Mouse (Mus musculus): ENCODE results near the gene Slc17a5. TPM values are rescaled to one million over a fixed set of nuclear protein-coding genes. Genes with fewer than 3 reads are reported as not detected.

Gene Slc17a5
- polyA plus RNA-seq, 1 experiment: 14.9 TPM

DNA sequence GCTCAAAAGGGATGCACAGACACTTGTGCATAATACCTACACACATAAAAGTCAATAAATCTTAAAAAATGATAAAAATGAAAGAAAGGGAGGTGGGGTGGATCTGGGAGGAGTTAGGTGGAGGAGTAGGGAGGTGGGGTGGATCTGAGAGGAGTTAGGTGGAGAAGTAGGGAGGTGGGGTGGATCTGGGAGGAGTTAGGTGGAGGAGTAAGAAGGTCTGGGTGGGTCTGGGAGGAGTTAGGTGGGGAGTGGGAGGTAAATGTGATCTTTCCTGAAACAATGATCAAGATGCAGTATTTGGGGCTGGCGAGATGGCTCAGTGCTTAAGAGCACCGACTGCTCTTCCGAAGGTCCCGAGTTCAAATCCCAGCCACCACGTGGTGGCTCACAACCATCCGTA, 82.6 kb downstream of the Slc17a5 start:
- peak overlapping the region; percentile 99 for H3K27ac ChIP-seq (ENCODE audit: insufficient read depth, low read length)
- peak overlapping the region; percentile 90; the same call in 1 of the 2 replicates for H3K9ac ChIP-seq (ENCODE audit: low read depth, poor library complexity, severe bottlenecking)
- no peaks in the 10 kb centered on the region for H3K27me3 ChIP-seq (ENCODE audit: control insufficient read depth, insufficient read depth, low read length, poor library complexity, severe bottlenecking)
- H3K9me3 ChIP-seq (replicated peaks; ENCODE audit: control insufficient read depth, insufficient read depth, low read length, poor library complexity, severe bottlenecking): no peaks in the 10 kb centered on the region
- no peaks in the 10 kb centered on the region for H3K36me3 ChIP-seq (ENCODE audit: control insufficient read depth, insufficient read depth, low read length, poor library complexity, severe bottlenecking)
- peak overlapping the region; percentile 9; the same call in 1 of the 2 replicates for H3K4me3 ChIP-seq (ENCODE audit: low read depth, low read length)
- TF ChIP-seq POLR2A (IDR thresholded peaks at IDR 0.05; ENCODE audit: insufficient read depth, low read length) (no peak), EP300 (IDR thresholded peaks at IDR 0.05; ENCODE audit: insufficient read depth, low read depth, low read length) (no peak), CTCF (IDR thresholded peaks at IDR 0.05; ENCODE audit: low read depth, low read length) (no peak)
- peaks cover 2% of the 10 kb centered on the region for H3K4me1 ChIP-seq (ENCODE audit: control insufficient read depth, insufficient read depth, low read length)

GRCm38 (mm10) chr9:78504679-78505078, 83.2 kb downstream of the Slc17a5 start:
- TF ChIP-seq EP300 (IDR thresholded peaks at IDR 0.05; ENCODE audit: insufficient read depth, low read depth, low read length): no peak
- peak; percentile 28 for TF ChIP-seq POLR2A (IDR thresholded peaks at IDR 0.05; ENCODE audit: insufficient read depth, low read length)
- TF ChIP-seq CTCF (IDR thresholded peaks at IDR 0.05; ENCODE audit: low read depth, low read length): no peak
- Histone ChIP-seq H3K9me3 (replicated peaks; ENCODE audit: control insufficient read depth, insufficient read depth, low read length, poor library complexity, severe bottlenecking) (no peaks in the 10 kb centered on the region), H3K27ac (ENCODE audit: insufficient read depth, low read length) (peak overlapping the region; percentile 99), H3K4me3 (ENCODE audit: low read depth, low read length) (peak overlapping the region; percentile 39), H3K27me3 (ENCODE audit: control insufficient read depth, insufficient read depth, low read length, poor library complexity, severe bottlenecking) (no peaks in the 10 kb centered on the region), H3K36me3 (ENCODE audit: control insufficient read depth, insufficient read depth, low read length, poor library complexity, severe bottlenecking) (no peaks in the 10 kb centered on the region), H3K9ac (ENCODE audit: low read depth, poor library complexity, severe bottlenecking) (peak overlapping the region; percentile 90), H3K4me1 (ENCODE audit: control insufficient read depth, insufficient read depth, low read length) (peaks cover 2% of the 10 kb centered on the region)

- H3K9ac ChIP-seq (ENCODE audit: low read depth, poor library complexity, severe bottlenecking): peak overlapping the region; percentile 90
- TF ChIP-seq CTCF (IDR thresholded peaks at IDR 0.05; ENCODE audit: low read depth, low read length) (no peak), POLR2A (IDR thresholded peaks at IDR 0.05; ENCODE audit: insufficient read depth, low read length) (no peak), EP300 (IDR thresholded peaks at IDR 0.05; ENCODE audit: insufficient read depth, low read depth, low read length) (no peak)
- no peaks in the 10 kb centered on the region for H3K27me3 ChIP-seq (ENCODE audit: control insufficient read depth, insufficient read depth, low read length, poor library complexity, severe bottlenecking)
- no peaks in the 10 kb centered on the region for H3K9me3 ChIP-seq (replicated peaks; ENCODE audit: control insufficient read depth, insufficient read depth, low read length, poor library complexity, severe bottlenecking)
- H3K4me1 ChIP-seq (ENCODE audit: control insufficient read depth, insufficient read depth, low read length): peaks cover 2% of the 10 kb centered on the region
- peak overlapping the region; percentile 99 for H3K27ac ChIP-seq (ENCODE audit: insufficient read depth, low read length)
- peak overlapping the region; percentile 27 for H3K4me3 ChIP-seq (ENCODE audit: low read depth, low read length)
- no peaks in the 10 kb centered on the region for H3K36me3 ChIP-seq (ENCODE audit: control insufficient read depth, insufficient read depth, low read length, poor library complexity, severe bottlenecking)
These were observed 83.7 kb downstream of the Slc17a5 start for GRCm38 (mm10) chr9:78504133-78504532.

GRCm38 (mm10) chr9:78503223-78504079, 84.4 kb downstream of the Slc17a5 start:
- Histone ChIP-seq H3K9ac (ENCODE audit: low read depth, poor library complexity, severe bottlenecking) (peak overlapping the region; percentile 90), H3K4me3 (ENCODE audit: low read depth, low read length) (peak overlapping the region; percentile 64), H3K27me3 (ENCODE audit: control insufficient read depth, insufficient read depth, low read length, poor library complexity, severe bottlenecking) (no peaks in the 10 kb centered on the region), H3K4me1 (ENCODE audit: control insufficient read depth, insufficient read depth, low read length) (peaks cover 2% of the 10 kb centered on the region), H3K9me3 (replicated peaks; ENCODE audit: control insufficient read depth, insufficient read depth, low read length, poor library complexity, severe bottlenecking) (no peaks in the 10 kb centered on the region), H3K27ac (ENCODE audit: insufficient read depth, low read length) (peak overlapping the region; percentile 99), H3K36me3 (ENCODE audit: control insufficient read depth, insufficient read depth, low read length, poor library complexity, severe bottlenecking) (no peaks in the 10 kb centered on the region)
- TF ChIP-seq CTCF (IDR thresholded peaks at IDR 0.05; ENCODE audit: low read depth, low read length): no peak
- TF ChIP-seq EP300 (IDR thresholded peaks at IDR 0.05; ENCODE audit: insufficient read depth, low read depth, low read length): no peak
- TF ChIP-seq POLR2A (IDR thresholded peaks at IDR 0.05; ENCODE audit: insufficient read depth, low read length): no peak

DNA sequence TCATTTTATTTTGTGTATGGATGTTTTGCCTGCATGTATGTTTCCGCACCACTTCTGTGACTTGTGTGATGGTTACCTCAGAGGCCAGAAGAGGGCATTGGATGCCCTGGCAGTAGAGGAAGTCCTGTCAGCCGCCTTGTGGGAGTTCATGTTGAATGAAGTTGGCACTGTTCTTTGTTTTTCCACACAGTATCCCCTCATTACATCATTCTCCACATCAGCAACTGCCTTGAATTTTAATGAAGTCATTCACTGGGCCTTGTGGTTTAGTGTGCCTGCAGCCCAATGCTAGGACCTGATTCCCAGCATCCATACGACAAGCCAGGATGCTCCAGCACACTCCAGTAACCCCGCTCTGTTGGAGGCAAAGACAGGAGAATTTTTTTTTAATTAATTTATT, 86.6 kb downstream of the Slc17a5 start:
- H3K9me3 ChIP-seq (replicated peaks; ENCODE audit: control insufficient read depth, insufficient read depth, low read length, poor library complexity, severe bottlenecking): 0 out of 2 replicates have a peak, but pooled peaks cover under 1% of the 10 kb centered on the region
- no peak overlapping the region for H3K27ac ChIP-seq (ENCODE audit: insufficient read depth, low read length)
- peaks cover 2% of the 10 kb centered on the region for H3K4me1 ChIP-seq (ENCODE audit: control insufficient read depth, insufficient read depth, low read length)
- H3K4me3 ChIP-seq (ENCODE audit: low read depth, low read length): no peak overlapping the region
- H3K36me3 ChIP-seq (ENCODE audit: control insufficient read depth, insufficient read depth, low read length, poor library complexity, severe bottlenecking): no peaks in the 10 kb centered on the region
- H3K9ac ChIP-seq (ENCODE audit: low read depth, poor library complexity, severe bottlenecking): no peak overlapping the region
- H3K27me3 ChIP-seq (ENCODE audit: control insufficient read depth, insufficient read depth, low read length, poor library complexity, severe bottlenecking): no peaks in the 10 kb centered on the region
- TF ChIP-seq CTCF (IDR thresholded peaks at IDR 0.05; ENCODE audit: low read depth, low read length) (no peak), POLR2A (IDR thresholded peaks at IDR 0.05; ENCODE audit: insufficient read depth, low read length) (no peak), EP300 (IDR thresholded peaks at IDR 0.05; ENCODE audit: insufficient read depth, low read depth, low read length) (no peak)

DNA sequence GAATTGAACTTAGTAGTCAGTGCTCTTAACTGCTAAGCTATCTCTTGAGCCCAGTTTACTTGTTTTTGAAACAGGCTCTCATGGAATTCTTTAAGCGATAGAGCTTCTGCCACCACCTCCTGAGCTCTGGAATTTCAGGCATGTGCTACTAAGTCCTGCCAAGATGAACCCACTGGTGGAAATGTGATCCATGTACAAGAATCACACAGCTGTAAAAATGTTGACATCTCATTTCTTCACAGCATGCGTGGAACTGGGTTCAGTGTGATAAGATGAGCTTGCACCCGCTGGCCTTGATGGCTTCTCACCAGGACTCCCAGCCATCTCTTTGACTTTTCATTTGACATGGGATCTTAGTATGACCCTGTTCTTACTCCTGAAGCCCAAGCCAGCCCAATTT, 87.5 kb downstream of the Slc17a5 start:
- H3K9me3 ChIP-seq (replicated peaks; ENCODE audit: control insufficient read depth, insufficient read depth, low read length, poor library complexity, severe bottlenecking): 0 out of 2 replicates have a peak, but pooled peaks cover 2% of the 10 kb centered on the region

More for the DNA sequence above, 87.5 kb downstream of the Slc17a5 start:
- no peak overlapping the region for H3K4me3 ChIP-seq (ENCODE audit: low read depth, low read length)
- TF ChIP-seq EP300 (IDR thresholded peaks at IDR 0.05; ENCODE audit: insufficient read depth, low read depth, low read length): no peak
- TF ChIP-seq POLR2A (IDR thresholded peaks at IDR 0.05; ENCODE audit: insufficient read depth, low read length): no peak
- no peak for TF ChIP-seq CTCF (IDR thresholded peaks at IDR 0.05; ENCODE audit: low read depth, low read length)
- no peak overlapping the region for H3K9ac ChIP-seq (ENCODE audit: low read depth, poor library complexity, severe bottlenecking)
- H3K36me3 ChIP-seq (ENCODE audit: control insufficient read depth, insufficient read depth, low read length, poor library complexity, severe bottlenecking): no peaks in the 10 kb centered on the region
- H3K4me1 ChIP-seq (ENCODE audit: control insufficient read depth, insufficient read depth, low read length): no peaks in the 10 kb centered on the region
- peak overlapping the region; percentile 12; the same call in 1 of the 2 replicates for H3K27ac ChIP-seq (ENCODE audit: insufficient read depth, low read length)
- no peaks in the 10 kb centered on the region for H3K27me3 ChIP-seq (ENCODE audit: control insufficient read depth, insufficient read depth, low read length, poor library complexity, severe bottlenecking)

Measured in ES-Bruce4 (cell line).